Mouse (Mus musculus): Measurements from ENCODE around the gene Cpa5.
A peak's percentile ranks its signal among the peaks of the same experiment; 100 is the strongest.

Cpa5 gene

DNA sequence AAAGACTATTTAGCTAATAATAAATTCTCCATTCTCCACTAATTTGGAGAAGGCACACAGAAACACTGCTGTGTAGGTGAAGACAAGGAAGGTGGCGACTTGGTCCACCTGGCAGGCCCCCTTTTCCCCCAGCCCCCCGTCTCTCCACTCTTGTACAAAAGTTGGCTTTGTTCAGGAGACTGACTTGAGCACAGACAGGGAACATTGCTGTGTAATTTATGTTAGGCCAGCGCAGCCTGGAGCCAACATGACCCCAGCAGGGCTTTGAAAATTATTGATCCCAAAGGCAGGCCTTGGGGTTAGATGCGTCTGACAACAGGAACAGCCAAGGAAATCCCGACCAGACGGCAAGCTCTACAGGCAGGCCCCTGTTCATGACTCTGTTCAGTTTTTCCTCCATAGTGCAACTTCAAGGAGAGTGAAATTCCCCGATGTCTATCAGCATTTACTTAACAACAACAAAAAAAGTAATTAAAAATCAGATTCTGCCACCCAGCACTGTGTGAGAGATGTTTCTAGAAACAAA lies 6.4 kb upstream of the Cpa5 start:
- no peak for DNase-seq (ENCODE audit: inconsistent ontology term)

DNA sequence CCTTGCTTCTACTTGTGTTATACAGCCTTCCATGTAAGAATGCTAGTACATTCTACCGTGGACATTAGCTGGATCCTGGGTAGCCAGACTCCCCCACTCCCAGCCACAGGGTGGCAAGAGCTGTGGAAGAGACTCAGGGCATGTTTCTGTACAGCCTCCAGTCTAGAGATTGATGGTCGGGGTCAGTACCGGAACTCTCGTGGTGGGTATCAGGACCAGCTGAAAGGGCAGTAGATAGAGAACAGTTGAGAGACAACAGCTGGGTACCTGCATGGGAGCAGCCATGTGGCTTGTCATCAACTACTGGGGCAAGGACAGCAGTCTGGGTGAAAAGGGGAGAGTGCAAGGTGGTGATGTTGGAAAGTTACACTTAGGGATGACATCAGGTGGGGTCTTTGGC lies 5.7 kb upstream of the Cpa5 start:
- DNase-seq (ENCODE audit: inconsistent ontology term) = no peak

DNA sequence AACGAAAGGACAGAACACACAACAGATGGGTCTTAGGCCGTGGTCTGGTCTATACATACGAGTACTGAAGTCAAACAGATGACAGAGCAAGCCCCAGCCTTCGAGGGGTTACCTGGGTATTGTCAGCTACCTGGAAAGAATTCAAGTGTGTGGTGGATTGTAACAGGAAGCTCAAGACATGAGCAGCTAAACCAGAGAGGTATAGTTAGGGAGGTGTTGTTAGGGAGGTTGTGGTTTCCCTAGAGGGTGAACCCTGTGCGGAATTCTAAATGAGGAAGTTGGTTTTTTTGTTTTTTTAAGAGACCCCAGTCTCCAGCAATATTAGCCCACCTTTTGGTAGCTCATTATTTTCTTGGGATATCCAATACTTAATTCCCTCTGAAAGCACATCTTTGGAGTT lies 5.1 kb upstream of the Cpa5 start:
- no peak for DNase-seq (ENCODE audit: inconsistent ontology term)

DNA sequence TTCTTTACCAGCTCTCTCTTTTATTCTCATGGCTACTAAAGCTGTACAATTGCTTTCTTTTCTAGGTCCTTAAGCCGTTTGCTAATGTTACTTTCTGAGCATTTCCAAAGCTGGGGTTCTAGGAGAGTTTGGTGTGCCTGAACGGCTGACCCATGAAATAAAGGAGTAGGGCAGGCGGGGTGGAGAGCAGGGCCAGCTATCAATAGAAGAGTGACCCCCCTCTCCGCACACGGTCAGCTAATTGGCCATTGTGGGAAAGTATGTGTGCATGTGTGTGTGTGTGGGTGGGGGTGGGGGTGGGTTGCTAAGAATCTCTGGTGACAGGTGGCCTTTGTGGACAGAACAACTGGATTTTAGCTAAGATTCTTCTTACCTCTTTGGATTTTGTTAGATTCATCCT lies 402 bp downstream of the Cpa5 start:
- DNase-seq (ENCODE audit: inconsistent ontology term) = peak; percentile 2

DNA sequence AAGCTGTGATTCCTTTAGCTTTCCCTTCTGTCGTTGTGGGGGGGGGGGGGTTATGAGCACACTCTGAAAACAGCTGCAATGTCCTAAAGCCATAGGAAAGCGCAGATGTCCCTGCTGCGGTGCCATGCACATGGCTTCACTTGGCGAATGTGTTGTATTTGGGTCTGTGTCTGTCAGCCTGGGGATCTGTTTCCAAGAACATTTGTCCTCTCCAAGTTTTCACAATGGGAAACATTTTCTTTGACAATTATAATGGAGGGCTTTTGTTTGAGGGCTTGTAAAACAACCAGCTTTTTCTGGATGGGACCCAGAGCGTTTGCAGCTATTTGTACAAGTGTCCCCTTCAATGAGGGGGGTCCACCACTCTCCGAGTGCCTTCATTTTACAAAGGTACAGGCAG lies 3.4 kb downstream of the Cpa5 start:
- DNase-seq (ENCODE audit: inconsistent ontology term) = no peak

DNA sequence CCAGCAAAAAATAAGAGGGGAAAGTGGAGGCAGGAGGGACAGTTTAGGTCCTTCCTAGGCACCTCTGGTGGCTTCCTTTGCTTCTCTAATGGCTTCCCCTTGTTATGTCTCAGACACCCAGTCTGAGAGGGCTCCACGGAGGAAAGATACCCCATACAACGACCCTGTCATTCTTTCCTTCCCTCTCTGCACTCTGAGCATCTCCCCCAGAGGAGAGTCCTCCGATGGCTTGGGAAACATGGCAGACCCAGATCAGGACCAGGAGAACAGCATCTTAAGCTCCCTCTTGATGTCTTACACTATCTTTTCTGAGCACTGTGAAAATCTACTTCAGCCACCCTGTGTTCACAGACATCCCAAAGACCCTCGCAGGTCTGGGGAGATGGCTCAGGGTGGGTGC lies 4.9 kb downstream of the Cpa5 start:
- no peak for DNase-seq (ENCODE audit: inconsistent ontology term)

DNA sequence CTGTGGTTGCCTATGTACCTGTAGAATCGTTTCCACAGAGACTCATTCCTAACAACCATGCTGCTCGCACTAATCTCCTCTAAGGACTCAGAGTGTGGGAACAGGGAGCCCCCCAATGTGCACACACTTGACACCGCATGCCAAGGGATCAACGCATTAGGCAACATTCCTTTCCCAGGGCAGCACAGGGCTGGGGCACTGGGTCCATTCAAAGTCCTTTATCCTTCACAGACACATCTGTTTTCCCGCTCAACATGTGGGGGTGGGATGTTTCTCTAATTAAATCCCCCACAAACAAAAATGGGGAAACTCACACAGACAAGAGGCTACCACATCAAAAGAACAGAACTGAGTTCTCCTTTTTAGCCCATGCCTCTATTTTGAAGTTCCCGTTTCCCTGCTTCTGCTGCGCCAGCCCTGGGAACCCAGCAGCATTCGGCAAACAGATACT lies 5.7 kb downstream of the Cpa5 start:
- DNase-seq (ENCODE audit: inconsistent ontology term) = peak; percentile 29

DNA sequence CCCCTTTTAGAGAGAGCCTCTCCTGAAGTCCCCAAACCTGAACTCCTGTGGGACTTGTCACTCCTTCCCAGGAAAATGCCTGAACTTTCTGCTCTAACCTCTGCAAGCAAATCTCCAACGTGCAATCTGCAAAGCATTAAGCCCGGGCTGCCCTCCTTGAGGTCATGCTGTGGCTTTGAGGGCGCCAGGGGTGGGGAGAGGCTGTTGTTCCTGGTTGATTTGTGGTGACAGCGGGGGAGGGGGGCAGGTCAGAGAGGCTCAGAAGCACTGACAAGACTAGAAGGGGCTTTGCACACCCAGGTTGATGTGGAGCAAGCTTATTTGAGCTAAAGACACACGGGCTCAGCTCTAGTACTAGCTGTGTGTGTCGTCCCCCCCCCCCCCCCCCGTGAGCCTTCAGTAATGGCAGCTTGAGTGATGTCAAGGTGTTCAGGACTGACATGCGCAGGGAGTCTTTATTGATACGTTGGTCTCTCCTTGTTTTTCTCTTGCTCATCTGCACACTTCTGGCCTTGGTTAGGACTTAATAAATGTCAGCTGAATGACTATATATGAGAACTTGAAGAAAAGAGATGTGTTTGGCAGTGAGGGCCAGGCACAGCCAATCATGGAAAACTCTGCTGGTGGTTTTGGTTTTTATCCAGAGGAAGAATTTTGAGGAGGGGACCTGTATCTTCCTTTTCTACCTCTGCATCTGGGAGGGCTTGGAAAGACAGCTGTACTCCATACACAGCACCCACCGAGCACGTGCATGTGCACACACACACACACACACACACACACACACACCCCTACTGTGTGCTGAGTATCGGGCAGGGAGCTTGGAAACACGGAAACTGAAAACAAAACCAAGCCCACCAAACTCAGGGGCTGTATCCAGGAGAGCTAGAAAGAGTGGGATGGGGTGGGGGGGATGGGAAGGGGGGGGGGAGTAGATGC lies 6.5 kb downstream of the Cpa5 start:
- DNase-seq (ENCODE audit: inconsistent ontology term) = peak; percentile 38

DNA sequence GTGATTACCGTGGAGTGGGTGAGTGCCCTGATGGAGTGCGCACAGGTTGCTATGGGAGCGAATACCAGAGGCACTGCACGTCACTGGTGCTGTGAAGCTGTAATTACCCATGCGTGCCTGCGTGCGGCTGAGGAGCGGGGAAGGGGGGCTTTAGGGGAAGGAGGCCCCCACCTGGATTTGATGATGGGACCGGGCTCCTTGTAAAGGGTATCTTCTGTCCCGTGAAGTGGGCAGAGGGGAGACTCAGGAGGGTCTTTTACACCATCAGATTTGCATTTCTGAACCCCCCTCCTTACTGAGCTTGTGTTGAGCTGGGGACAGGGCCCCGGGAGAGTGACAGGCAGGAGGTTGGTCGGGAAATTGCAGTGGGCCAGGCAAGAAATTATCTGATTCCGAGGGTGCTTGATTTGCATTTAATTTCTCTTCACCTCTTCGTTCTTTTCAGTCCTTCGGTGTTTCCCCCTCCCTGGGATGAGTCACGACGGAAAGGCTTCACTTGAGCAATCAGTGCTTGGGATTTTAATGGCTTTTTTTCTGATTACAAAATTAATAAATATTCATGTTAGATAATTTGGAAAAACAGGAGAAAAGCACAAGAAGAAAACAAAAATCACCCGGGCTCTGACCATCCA lies 7.3 kb downstream of the Cpa5 start:
- DNase-seq (ENCODE audit: inconsistent ontology term) = peak; percentile 67

DNA sequence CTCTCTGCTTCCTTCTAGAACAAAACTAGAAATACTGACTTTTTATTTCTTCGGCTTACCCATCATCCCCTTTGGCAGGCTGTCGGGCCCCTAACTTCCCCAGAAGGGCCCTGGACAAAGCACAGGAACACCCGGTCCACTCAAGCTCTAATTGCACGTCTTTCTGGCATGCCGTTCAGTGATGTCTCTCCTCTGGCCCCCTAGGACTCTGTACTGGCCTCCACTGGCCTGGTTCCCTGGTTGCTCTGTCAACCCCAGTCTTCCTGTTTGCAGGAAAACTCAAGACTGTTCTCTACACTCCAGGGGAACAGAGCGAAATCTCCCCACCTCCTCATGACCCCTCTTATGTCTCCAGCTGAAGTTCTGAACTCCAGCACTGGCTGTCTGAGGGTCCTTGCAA lies 7.9 kb downstream of the Cpa5 start:
- peak; percentile 5 for DNase-seq (ENCODE audit: inconsistent ontology term)

DNA sequence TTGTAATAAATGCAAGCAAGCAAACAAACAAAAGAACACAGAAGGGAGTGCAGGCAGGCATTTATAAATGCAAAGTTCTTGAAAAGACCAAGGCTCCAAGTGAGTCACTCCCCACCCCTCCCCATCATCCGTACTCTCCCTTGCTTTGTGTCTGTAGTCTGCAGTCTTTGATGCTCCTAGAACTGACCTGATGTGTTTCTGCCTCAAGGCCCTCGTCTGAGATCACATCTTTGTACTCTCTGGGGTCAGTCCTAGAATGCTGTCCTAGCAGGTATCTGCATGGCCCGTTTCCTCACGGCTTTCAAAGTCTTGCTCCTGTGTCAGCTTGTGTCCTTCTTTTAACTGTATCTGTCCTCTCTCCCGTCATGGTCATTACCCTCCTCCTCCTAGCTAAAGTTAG lies 8.8 kb downstream of the Cpa5 start:
- peak; percentile 12 for DNase-seq (ENCODE audit: inconsistent ontology term)

DNA sequence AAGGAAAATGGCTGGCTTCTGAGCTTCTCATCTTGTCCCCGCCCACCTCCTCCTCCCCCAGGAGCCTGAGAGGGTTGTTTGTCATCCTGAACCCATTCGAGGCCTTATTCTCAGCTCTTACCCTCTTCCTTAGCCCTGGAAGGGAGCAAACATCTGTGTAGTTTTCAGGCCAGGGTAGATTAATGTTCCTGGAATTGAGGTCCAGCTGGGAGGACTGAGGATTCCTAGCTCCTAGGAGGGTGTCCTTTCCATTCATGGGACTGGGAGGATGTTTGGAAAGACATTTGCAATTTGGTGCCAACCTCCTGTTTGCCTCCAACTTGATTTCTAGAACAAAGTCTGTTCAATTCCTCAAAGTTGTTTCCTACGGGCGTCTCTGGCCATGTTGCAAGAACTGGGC lies 9.8 kb downstream of the Cpa5 start:
- no peak for DNase-seq (ENCODE audit: inconsistent ontology term)

DNA sequence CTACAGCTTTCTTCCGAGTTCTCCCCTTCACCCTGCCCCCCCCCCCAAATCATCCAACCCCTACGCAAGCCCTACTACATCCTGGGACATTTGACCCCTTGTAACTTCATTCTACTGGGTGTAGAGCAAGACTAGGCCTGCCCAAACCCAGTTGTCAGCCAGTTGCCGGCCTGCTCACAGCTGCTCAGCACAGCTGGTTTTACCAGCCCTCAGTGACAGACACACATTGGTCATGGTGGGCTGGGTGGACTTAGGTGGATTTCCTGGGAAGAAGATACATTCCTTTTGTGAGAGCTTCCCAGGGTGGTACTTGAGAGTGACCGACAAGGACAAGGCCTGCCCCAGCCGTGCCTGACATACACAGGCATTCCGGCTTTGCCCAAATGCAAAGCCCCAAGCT lies 10.2 kb downstream of the Cpa5 start:
- DNase-seq (ENCODE audit: inconsistent ontology term) = no peak

DNA sequence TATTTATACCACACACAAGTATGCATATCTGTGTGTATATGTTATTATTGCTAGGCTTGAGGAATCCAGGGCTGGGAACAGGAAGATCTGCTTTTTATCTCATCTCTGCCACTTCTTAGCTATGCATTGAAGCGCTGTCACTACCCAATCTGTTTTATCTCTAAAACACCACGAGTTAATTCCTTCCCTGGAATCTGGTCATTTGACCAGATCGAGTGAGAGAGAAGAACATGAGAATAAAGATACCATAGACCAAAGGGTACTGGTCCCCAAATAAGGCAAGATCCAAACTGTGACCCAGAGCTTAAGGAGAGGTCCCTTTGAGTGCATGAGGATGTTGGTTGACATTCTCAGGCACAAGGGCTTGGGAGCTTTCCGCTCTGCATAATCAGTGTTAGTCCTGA lies 11.2 kb downstream of the Cpa5 start:
- DNase-seq (ENCODE audit: inconsistent ontology term) = no peak

DNA sequence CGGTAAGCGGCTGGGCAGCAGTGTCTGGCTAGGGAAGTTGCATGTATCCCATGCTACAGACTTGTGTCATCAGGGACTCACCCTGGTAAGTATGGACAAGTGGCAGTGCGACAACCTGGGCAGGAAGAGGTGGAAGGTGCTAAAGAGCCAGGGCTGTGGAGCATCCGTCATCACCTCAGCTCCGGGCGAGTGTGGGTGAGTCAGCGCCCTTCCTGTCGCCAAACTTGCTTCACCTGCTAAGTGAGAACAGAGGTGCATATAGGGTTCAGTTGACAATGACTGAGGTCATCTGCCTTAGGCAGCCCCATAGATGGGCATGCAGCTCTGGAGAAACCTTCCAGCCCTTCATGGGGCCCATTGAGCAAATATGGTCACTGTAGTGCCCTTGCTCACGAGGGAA lies 14.0 kb downstream of the Cpa5 start:
- no peak for DNase-seq (ENCODE audit: inconsistent ontology term)

DNA sequence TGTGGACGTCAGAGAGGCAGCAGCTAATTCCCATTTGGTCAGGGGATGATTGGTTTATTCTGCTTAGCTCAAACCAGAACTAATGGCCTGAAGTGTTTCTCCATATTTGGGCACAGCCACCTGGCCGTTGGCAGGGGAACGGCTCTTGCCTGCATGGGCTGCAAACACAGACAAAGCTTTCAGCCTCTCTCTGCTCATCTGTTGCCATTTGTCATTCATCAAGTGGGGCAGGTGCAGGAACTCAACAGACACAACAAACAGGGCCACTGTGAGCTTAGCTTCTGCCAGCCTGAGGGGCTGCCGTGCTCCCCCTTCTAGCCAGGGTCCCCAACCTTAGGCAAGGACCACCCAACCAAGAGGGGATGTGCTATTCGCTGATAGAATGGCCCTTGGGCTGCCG lies 17.3 kb downstream of the Cpa5 start:
- DNase-seq (ENCODE audit: inconsistent ontology term) = peak; percentile 48

DNA sequence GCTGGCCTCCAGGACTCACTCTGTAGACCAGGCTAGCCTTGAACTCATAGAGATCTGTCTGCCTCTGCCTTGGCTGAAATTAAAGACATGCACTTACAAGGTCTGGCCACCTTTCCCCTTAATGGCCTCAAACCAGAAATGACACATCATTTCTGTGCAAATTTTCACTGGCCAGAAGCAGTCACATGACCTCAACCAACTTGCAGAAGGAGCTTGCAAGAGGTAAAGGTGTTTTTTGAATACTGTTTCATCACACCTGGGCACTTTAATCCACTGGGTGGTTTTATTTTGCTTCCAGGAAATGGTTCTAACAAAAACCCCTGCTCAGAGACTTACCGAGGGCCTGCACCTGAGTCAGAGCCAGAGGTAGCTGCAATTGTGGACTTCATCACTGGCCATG lies 19.2 kb downstream of the Cpa5 start:
- no peak for DNase-seq (ENCODE audit: inconsistent ontology term)

DNA sequence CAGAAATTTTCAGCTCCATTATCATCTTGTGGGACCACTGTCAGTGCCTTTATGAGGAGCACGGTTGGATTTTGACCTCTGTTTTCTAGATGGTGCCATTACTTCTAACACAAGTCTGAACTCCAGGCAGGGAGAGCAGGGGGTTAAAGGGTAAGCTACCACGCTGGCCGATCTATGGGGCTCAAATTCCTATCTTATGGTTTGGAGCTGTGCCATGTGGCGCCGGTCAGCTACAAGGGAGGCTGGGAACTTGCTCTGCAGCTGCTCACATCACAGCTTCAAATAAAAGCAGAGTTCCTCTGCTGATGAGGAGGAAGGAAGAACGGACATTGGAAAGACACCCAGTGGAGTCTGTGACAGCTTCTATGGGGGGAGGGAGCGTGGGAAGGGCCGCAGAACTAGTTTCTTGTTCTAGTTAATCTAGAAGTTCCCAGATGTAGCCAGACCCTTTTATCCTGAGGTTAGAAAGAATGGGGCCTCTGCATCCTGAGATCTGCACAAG lies 24.6 kb downstream of the Cpa5 start:
- DNase-seq (ENCODE audit: inconsistent ontology term) = no peak

DNA sequence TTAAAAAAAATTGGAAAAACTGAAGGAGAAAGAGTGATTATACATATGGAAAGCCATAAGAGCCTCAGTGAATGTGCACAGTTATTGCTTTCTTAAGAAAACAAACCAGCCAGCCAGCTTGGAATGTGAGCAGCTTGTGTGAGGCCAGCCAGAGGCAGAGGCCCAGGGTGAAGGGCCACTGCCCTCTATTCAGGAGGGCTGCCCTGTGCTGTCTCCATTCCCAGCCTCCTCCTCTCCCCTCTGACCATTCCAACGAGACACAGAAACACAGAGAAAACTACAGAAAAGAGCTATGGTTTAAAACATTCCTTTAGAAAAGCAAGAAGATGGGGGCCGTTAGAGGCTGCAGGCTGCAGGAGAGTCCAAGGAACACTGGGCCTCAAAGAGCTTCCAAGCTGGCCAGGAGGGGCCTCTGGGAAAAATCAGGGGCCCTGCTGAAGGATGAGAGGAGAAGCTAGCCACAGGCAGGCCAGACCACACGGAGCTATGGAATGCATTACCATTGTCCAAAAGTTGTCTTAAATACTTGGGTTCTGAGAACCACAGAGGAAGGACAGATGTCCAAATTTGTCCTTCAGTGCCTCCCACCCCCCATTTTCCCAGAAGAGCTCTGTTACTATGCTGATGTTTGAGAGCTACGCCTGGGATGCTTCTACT lies 25.5 kb downstream of the Cpa5 start:
- peak; percentile 43 for DNase-seq (ENCODE audit: inconsistent ontology term)

DNA sequence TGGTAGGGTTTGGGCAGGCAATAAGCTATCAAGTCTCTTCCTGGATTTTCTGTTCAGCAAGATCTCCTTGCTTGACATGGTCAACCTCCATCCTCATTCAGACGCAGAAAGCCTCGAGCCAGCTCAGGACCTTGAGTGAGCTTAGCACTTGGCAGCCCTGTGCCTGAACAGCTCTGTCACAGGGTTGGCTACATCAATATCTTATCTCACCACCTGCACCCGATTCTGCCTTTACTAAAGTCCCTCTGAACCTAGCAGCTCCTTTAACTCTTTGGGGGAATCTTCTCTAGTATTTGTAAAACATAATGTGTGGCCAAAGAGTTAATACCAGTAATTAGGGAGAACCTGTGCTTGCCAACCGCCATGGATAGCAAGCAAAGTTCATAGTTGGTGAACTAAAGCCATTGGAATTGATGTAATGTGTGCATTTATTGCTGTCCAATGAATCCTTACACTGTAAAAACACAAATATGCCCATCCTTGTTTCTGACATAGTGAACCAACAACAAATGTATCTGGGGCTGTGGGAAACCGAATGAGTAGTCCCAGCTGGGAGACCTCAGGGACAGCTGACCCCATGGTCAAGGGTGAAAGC lies 28.0 kb downstream of the Cpa5 start, which contains the start of gene Cpa1:
Gene Cpa1, plus strand, starts transcription at position 545 of the 595 bp plus-strand sequence.
- no peak for DNase-seq (ENCODE audit: inconsistent ontology term)

DNA sequence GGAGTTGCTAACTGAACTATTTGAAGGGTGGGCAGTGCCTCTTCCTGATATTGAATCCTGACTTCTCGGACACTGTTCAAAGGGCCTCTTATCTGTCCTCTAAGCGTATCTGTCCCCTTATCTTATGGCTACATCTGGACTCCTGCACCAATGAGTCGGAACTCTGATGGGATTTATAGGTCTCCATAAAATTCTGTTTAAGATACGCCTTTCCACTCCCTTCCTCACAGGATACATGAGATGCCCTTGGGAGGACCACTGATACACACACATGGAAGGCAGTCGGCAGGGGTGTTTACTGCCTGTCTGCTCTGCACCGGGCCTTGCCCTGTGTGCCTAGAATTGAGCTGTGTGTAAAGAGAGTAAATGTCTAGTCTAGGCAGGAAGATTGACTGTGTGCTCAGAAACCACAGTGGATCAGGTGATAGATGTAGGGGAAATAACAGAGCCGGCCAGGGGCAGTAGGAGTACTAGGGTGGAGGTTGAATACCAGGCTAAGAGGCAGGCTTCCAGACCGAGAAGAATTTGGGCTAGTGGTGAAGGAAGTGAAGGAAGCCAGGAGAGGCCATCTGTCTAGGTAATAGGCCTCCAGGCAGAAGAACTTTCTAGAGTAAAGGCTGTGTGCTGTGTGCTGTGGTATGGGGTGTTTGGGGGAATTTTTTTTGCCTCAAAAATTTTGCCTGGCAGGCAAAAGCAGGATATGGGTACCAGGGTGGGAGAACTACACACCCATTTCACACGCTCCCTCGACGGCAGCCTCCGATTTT lies 33.1 kb downstream of the Cpa5 start:
- no peak for DNase-seq (ENCODE audit: inconsistent ontology term)
